Mouse (Mus musculus) liver, embryonic 13.5 days (tissue): ENCODE results near the gene Phf1. TPM values are rescaled to one million over a fixed set of nuclear protein-coding genes. Genes with fewer than 3 reads are reported as not detected.
A peak's percentile ranks its signal among the peaks of the same experiment; 100 is the strongest.

Experiments
- ATAC-seq: fragments of 200-750 bp; cut with Nextera tagmentation; 2 replicates; pipeline ENCODE4 v1.8.0; 2017; ENCODE audit warnings: low read depth, mild to moderate bottlenecking, moderate number of reproducible peaks, moderate library complexity
- DNase-seq: peaks from one replicate; pipeline ENCODE4 v3.0.0; 2022
- H3K27ac ChIP-seq: fragments of 300-500 bp; sonication (generic); 2 replicates; pipeline ENCODE4 v1.5.1; 2015; ENCODE audit warnings: moderate library complexity, mild to moderate bottlenecking, inconsistent platforms
- H3K27me3 ChIP-seq: fragments of 300-500 bp; sonication (generic); 2 replicates; pipeline ENCODE4 v1.6.1; 2015; ENCODE audit warnings: mild to moderate bottlenecking, inconsistent platforms
- H3K36me3 ChIP-seq: fragments of 300-500 bp; sonication (generic); 2 replicates; pipeline ENCODE4 v1.6.1; 2015; ENCODE audit warnings: mild to moderate bottlenecking, inconsistent platforms
- H3K4me1 ChIP-seq: fragments of 300-500 bp; sonication (generic); replicated peaks from 2 replicates; pipeline ENCODE4 v1.6.1; 2015; ENCODE audit warnings: inconsistent platforms
- H3K4me2 ChIP-seq: fragments of 300-500 bp; sonication (generic); 2 replicates; pipeline ENCODE4 v1.6.1; 2015; ENCODE audit warnings: inconsistent platforms, mild to moderate bottlenecking, moderate library complexity
- H3K4me3 ChIP-seq: fragments of 300-500 bp; sonication (generic); replicated peaks from 2 replicates; pipeline ENCODE4 v1.5.1; 2015; ENCODE audit warnings: mild to moderate bottlenecking, inconsistent platforms
- H3K9ac ChIP-seq: fragments of 300-500 bp; sonication (generic); 2 replicates; pipeline ENCODE4 v1.6.1; 2015; ENCODE audit warnings: mild to moderate bottlenecking, inconsistent platforms
- H3K9me3 ChIP-seq: fragments of 300-500 bp; sonication (generic); replicated peaks from 2 replicates; pipeline ENCODE4 v1.6.1; 2016; ENCODE audit warnings: inconsistent platforms
- WGBS: fragments of 180-500 bp; shearing (Covaris S2); methylation state at CpG from one replicate; pipeline ENCODE4 v1.1.7; 2015; ENCODE audit not compliant: insufficient replicate concordance; 5-methylcytosine and 5-hydroxymethylcytosine counted together
- polyA plus RNA-seq: library from polyadenylated mRNA; unstranded; fragments of >200 nt; fragmentation: Nextera tagmentation; extraction: Ambion mirVana; gene quantifications from 2 replicates; pipeline ENCODE4 v1.2.1, GENCODE M21; 2015

The Phf1 gene
- polyA plus RNA-seq, 1 experiment from 2014 or later = 1.6 TPM

- peak overlapping the region; percentile 66 for H3K9ac ChIP-seq
- H3K4me1 ChIP-seq = peaks cover 96% of the 10 kb centered on the region
- ATAC-seq (no peak), DNase-seq (no peak)
- peak overlapping the region; percentile 37 for H3K4me3 ChIP-seq
- 0 out of 2 replicates have a peak, but pooled peaks cover 4% of the 10 kb centered on the region for H3K36me3 ChIP-seq
- 9% methylated on average over 23 of the region's 23 CpGs for WGBS
- H3K9me3 ChIP-seq = no peaks in the 10 kb centered on the region
- H3K27me3 ChIP-seq = peaks cover 39% of the 10 kb centered on the region
- H3K4me2 ChIP-seq = peak overlapping the region; percentile 68
- H3K27ac ChIP-seq = no peak overlapping the region
These were observed 19.4 kb downstream of the Phf1 start for GRCm38 (mm10) chr17:26951952-26952877.

- 0 out of 2 replicates have a peak, but pooled peaks cover 4% of the 10 kb centered on the region for H3K36me3 ChIP-seq
- ATAC-seq = no peak
- H3K4me3 ChIP-seq = no peak overlapping the region
- H3K9ac ChIP-seq = peak overlapping the region; percentile 66; the same call in 1 of the 2 replicates
- peaks cover 34% of the 10 kb centered on the region for H3K27me3 ChIP-seq
- H3K4me1 ChIP-seq = peaks cover 97% of the 10 kb centered on the region
- H3K4me2 ChIP-seq = peak overlapping the region; percentile 68; the same call in 1 of the 2 replicates
- no peak for DNase-seq
- no peak overlapping the region for H3K27ac ChIP-seq
- H3K9me3 ChIP-seq = no peaks in the 10 kb centered on the region
- 46% methylated on average over 6 of the region's 6 CpGs for whole genome bisulfite sequencing
These were observed 20.3 kb downstream of the Phf1 start for GRCm38 (mm10) chr17:26953201-26953600.

GRCm38 (mm10) chr17:26953726-26954125, 20.9 kb downstream of the Phf1 start:
- H3K4me3 ChIP-seq = no peak overlapping the region
- H3K4me1 ChIP-seq = peaks cover 97% of the 10 kb centered on the region
- DNase-seq (no peak), ATAC-seq (no peak)
- H3K9ac ChIP-seq = 0 out of 2 replicates have a peak overlapping the region, but pooled peaks have one; percentile 66
- 0 out of 2 replicates have a peak, but pooled peaks cover 4% of the 10 kb centered on the region for H3K36me3 ChIP-seq
- no peak overlapping the region for H3K27ac ChIP-seq
- no peaks in the 10 kb centered on the region for H3K9me3 ChIP-seq
- peaks cover 34% of the 10 kb centered on the region for H3K27me3 ChIP-seq
- H3K4me2 ChIP-seq = peak overlapping the region; percentile 5; the same call in 1 of the 2 replicates
- 37% methylated on average over 14 of the region's 16 CpGs for WGBS

- 61% methylated on average over 5 of the region's 5 CpGs for WGBS
- DNase-seq = no peak
- ATAC-seq = no peak
- Histone ChIP-seq H3K9ac (peak overlapping the region; percentile 73), H3K4me1 (peaks cover 81% of the 10 kb centered on the region), H3K27me3 (peaks cover 20% of the 10 kb centered on the region), H3K27ac (peak overlapping the region; percentile 87), H3K4me3 (peak overlapping the region; percentile 44), H3K9me3 (no peaks in the 10 kb centered on the region), H3K36me3 (peaks cover 12% of the 10 kb centered on the region; the same call in 1 of the 2 replicates), H3K4me2 (peak overlapping the region; percentile 68)
These were observed 23.5 kb downstream of the Phf1 start for GRCm38 (mm10) chr17:26956309-26956708.

- H3K36me3 ChIP-seq = peaks cover 18% of the 10 kb centered on the region; the same call in 1 of the 2 replicates
- peak overlapping the region; percentile 68 for H3K4me2 ChIP-seq
- ATAC-seq (peak; percentile 88), DNase-seq (peak; percentile 74)
- peaks cover 75% of the 10 kb centered on the region for H3K4me1 ChIP-seq
- no peaks in the 10 kb centered on the region for H3K9me3 ChIP-seq
- 20% methylated on average over 18 of the region's 18 CpGs for WGBS
- peak overlapping the region; percentile 44 for H3K4me3 ChIP-seq
- H3K27ac ChIP-seq = peak overlapping the region; percentile 87
- H3K27me3 ChIP-seq = peaks cover 19% of the 10 kb centered on the region
- H3K9ac ChIP-seq = peak overlapping the region; percentile 73
These were observed 24.0 kb downstream of the Phf1 start for GRCm38 (mm10) chr17:26956895-26957294.

- 90% methylated on average over 5 of the region's 5 CpGs for WGBS
- no peak for DNase-seq
- H3K9ac ChIP-seq = no peak overlapping the region; the same call in 1 of the 2 replicates
- peaks cover 66% of the 10 kb centered on the region for H3K4me1 ChIP-seq
- peak overlapping the region; percentile 44; the same call in 1 of the 2 replicates for H3K4me3 ChIP-seq
- H3K36me3 ChIP-seq = peaks cover 22% of the 10 kb centered on the region; the same call in 1 of the 2 replicates
- peak overlapping the region; percentile 68 for H3K4me2 ChIP-seq
- ATAC-seq = no peak
- no peaks in the 10 kb centered on the region for H3K9me3 ChIP-seq
- peaks cover 9% of the 10 kb centered on the region; the same call in 1 of the 2 replicates for H3K27me3 ChIP-seq
- H3K27ac ChIP-seq = peak overlapping the region; percentile 87
These were observed 25.0 kb downstream of the Phf1 start for GRCm38 (mm10) chr17:26957872-26958271.

- 52% methylated on average over 5 of the region's 5 CpGs for WGBS
- Histone ChIP-seq H3K27ac (peak overlapping the region; percentile 50; the same call in 1 of the 2 replicates), H3K4me2 (no peak overlapping the region), H3K36me3 (peaks cover 22% of the 10 kb centered on the region; the same call in 1 of the 2 replicates), H3K4me1 (peaks cover 56% of the 10 kb centered on the region), H3K9me3 (no peaks in the 10 kb centered on the region), H3K9ac (no peak overlapping the region), H3K4me3 (no peak overlapping the region), H3K27me3 (no peaks in the 10 kb centered on the region)
- no peak for ATAC-seq
- no peak for DNase-seq
These were observed 26.0 kb downstream of the Phf1 start for GRCm38 (mm10) chr17:26958880-26959279.

GRCm38 (mm10) chr17:26959815-26960214, 27.0 kb downstream of the Phf1 start:
- WGBS = 86% methylated on average over 4 of the region's 4 CpGs
- DNase-seq (no peak), ATAC-seq (no peak)
- Histone ChIP-seq H3K4me2 (no peak overlapping the region), H3K36me3 (peaks cover 21% of the 10 kb centered on the region; the same call in 1 of the 2 replicates), H3K27ac (no peak overlapping the region), H3K4me1 (peaks cover 49% of the 10 kb centered on the region), H3K9ac (no peak overlapping the region), H3K9me3 (no peaks in the 10 kb centered on the region), H3K27me3 (no peaks in the 10 kb centered on the region), H3K4me3 (no peak overlapping the region)

- no peak overlapping the region for H3K9ac ChIP-seq
- no peaks in the 10 kb centered on the region for H3K27me3 ChIP-seq
- H3K4me3 ChIP-seq = no peak overlapping the region
- no peak for ATAC-seq
- peaks cover 30% of the 10 kb centered on the region for H3K4me1 ChIP-seq
- H3K36me3 ChIP-seq = peaks cover 18% of the 10 kb centered on the region; the same call in 1 of the 2 replicates
- no peaks in the 10 kb centered on the region for H3K9me3 ChIP-seq
- WGBS = 87% methylated on average over 21 of the region's 21 CpGs
- H3K4me2 ChIP-seq = no peak overlapping the region
- H3K27ac ChIP-seq = no peak overlapping the region
- DNase-seq = no peak
These were observed 28.9 kb downstream of the Phf1 start for GRCm38 (mm10) chr17:26961572-26962240.

- H3K27me3 ChIP-seq = no peaks in the 10 kb centered on the region
- H3K9me3 ChIP-seq = no peaks in the 10 kb centered on the region
- no peak overlapping the region for H3K27ac ChIP-seq
- 83% methylated on average over 11 of the region's 11 CpGs for WGBS
- no peak overlapping the region for H3K4me3 ChIP-seq
- H3K4me1 ChIP-seq = peaks cover 19% of the 10 kb centered on the region
- no peak overlapping the region for H3K4me2 ChIP-seq
- no peak for DNase-seq
- H3K9ac ChIP-seq = no peak overlapping the region
- ATAC-seq = no peak
- 0 out of 2 replicates have a peak, but pooled peaks cover 3% of the 10 kb centered on the region for H3K36me3 ChIP-seq
These were observed 34.1 kb downstream of the Phf1 start for GRCm38 (mm10) chr17:26966993-26967392.

- 81% methylated on average over 6 of the region's 6 CpGs for WGBS
- H3K36me3 ChIP-seq = no peaks in the 10 kb centered on the region
- peaks cover 24% of the 10 kb centered on the region for H3K4me1 ChIP-seq
- H3K4me3 ChIP-seq = no peak overlapping the region
- H3K27me3 ChIP-seq = no peaks in the 10 kb centered on the region
- no peak overlapping the region for H3K9ac ChIP-seq
- no peak for DNase-seq
- no peak for ATAC-seq
- H3K4me2 ChIP-seq = no peak overlapping the region
- no peak overlapping the region; the same call in 1 of the 2 replicates for H3K27ac ChIP-seq
- H3K9me3 ChIP-seq = no peaks in the 10 kb centered on the region
These were observed 34.6 kb downstream of the Phf1 start for GRCm38 (mm10) chr17:26967477-26967876.
